Mouse (Mus musculus) heart, embryonic 11.5 days (tissue): ENCODE measurements around the gene Lamp1. TPM values are rescaled to one million over a fixed set of nuclear protein-coding genes. Genes with fewer than 3 reads are reported as not detected.

Experiments used
- ATAC-seq: fragments of 200-750 bp; cut with Nextera tagmentation; replicated peaks from 2 replicates; pipeline ENCODE4 v1.8.0; 2017; ENCODE audit warnings: moderate library complexity; ENCODE audit not compliant: insufficient number of reproducible peaks, low FRiP score, low TSS enrichment
- H3K27ac ChIP-seq: fragments of 300-500 bp; sonication (generic); 2 replicates; pipeline ENCODE4 v1.5.1; 2014; ENCODE audit warnings: mild to moderate bottlenecking, low read depth, low read length
- H3K27me3 ChIP-seq: fragments of 300-500 bp; sonication (generic); 2 replicates; pipeline ENCODE4 v1.6.1; 2014; ENCODE audit warnings: mild to moderate bottlenecking, low read length, mixed read lengths; ENCODE audit not compliant: control insufficient read depth, insufficient read depth
- H3K36me3 ChIP-seq: fragments of 300-500 bp; sonication (generic); 2 replicates; pipeline ENCODE4 v1.6.1; 2014; ENCODE audit warnings: mild to moderate bottlenecking, low read length, moderate library complexity, mixed read lengths; ENCODE audit not compliant: control insufficient read depth, insufficient read depth
- H3K4me1 ChIP-seq: fragments of 300-500 bp; sonication (generic); 2 replicates; pipeline ENCODE4 v1.6.1; 2014; ENCODE audit warnings: low read length; ENCODE audit not compliant: control insufficient read depth, insufficient read depth
- H3K4me2 ChIP-seq: fragments of 300-500 bp; sonication (generic); 2 replicates; pipeline ENCODE4 v1.6.1; 2014; ENCODE audit warnings: mild to moderate bottlenecking, moderate library complexity
- H3K4me3 ChIP-seq: fragments of 300-500 bp; sonication (generic); 2 replicates; pipeline ENCODE4 v1.5.1; 2014; ENCODE audit warnings: low read depth, low read length
- H3K9ac ChIP-seq: fragments of 300-500 bp; sonication (generic); 2 replicates; pipeline ENCODE4 v1.6.1; 2014; ENCODE audit warnings: mild to moderate bottlenecking, low read depth, low read length, moderate library complexity
- H3K9me3 ChIP-seq: fragments of 300-500 bp; sonication (generic); replicated peaks from 2 replicates; pipeline ENCODE4 v1.6.1; 2016; ENCODE audit warnings: low read length; ENCODE audit not compliant: control insufficient read depth
- WGBS: fragments of 180-500 bp; shearing (Covaris S2); extraction: QIAGEN DNeasy Blood & Tissue Kit; methylation state at CpG from one replicate; pipeline ENCODE4 v1.1.7; 2014; ENCODE audit not compliant: insufficient replicate concordance; 5-methylcytosine and 5-hydroxymethylcytosine counted together
- polyA plus RNA-seq: library from polyadenylated mRNA; unstranded; fragments of >200 nt; fragmentation: Nextera tagmentation; extraction: Ambion mirVana; gene quantifications from 2 replicates; pipeline ENCODE4 v1.2.1, GENCODE M21; 2014

Lamp1 gene
- polyA plus RNA-seq, 1 experiment from 2014 or later = 334 TPM

DNA sequence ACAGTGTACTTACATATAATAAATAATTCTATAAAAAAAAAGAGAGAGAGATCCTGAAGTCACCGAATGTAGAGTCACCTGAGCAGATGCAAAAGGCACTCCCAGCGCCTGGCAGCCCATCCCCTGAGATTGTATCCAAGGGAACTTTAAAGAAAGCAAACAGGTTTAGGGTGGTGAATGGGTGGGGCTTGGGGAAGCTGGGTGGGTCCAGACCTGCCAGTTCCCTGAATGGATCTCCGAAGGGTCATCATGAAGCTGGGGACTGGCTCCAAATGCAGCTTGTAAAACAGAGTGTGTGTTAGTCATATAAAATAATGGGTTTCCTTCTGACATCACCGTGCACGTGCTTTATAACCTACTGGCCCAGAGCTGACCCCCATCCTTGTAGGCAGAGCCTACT, 47.3 kb downstream of the Lamp1 start:
- Histone ChIP-seq H3K36me3 (no peaks in the 10 kb centered on the region), H3K4me1 (peaks cover 27% of the 10 kb centered on the region), H3K4me2 (no peak overlapping the region), H3K4me3 (no peak overlapping the region), H3K9ac (no peak overlapping the region), H3K27ac (no peak overlapping the region), H3K9me3 (no peaks in the 10 kb centered on the region), H3K27me3 (peaks cover 6% of the 10 kb centered on the region; the same call in 1 of the 2 replicates)
- WGBS = 38% methylated on average over 5 of the region's 5 CpGs
- no peak for ATAC-seq

GRCm38 (mm10) chr8:13208627-13209355, 49.8 kb downstream of the Lamp1 start:
- no peaks in the 10 kb centered on the region for H3K27me3 ChIP-seq
- no peaks in the 10 kb centered on the region for H3K36me3 ChIP-seq
- no peak; the same call in 1 of the 2 replicates for ATAC-seq
- H3K4me2 ChIP-seq = peak overlapping the region; percentile 22
- no peaks in the 10 kb centered on the region for H3K9me3 ChIP-seq
- H3K4me1 ChIP-seq = peaks cover 33% of the 10 kb centered on the region
- peak overlapping the region; percentile 83 for H3K27ac ChIP-seq
- H3K4me3 ChIP-seq = no peak overlapping the region
- no peak overlapping the region for H3K9ac ChIP-seq
- 37% methylated on average over 6 of the region's 6 CpGs for WGBS

- WGBS = 44% methylated on average over 1 of the region's 1 CpGs
- no peaks in the 10 kb centered on the region for H3K27me3 ChIP-seq
- H3K27ac ChIP-seq = peak overlapping the region; percentile 83
- H3K4me2 ChIP-seq = peak overlapping the region; percentile 22
- H3K9me3 ChIP-seq = no peaks in the 10 kb centered on the region
- peak; percentile 62 for ATAC-seq
- H3K4me1 ChIP-seq = peaks cover 33% of the 10 kb centered on the region
- peak overlapping the region; percentile 1; the same call in 1 of the 2 replicates for H3K9ac ChIP-seq
- H3K4me3 ChIP-seq = no peak overlapping the region
- H3K36me3 ChIP-seq = no peaks in the 10 kb centered on the region
Measured at GRCm38 (mm10) chr8:13209770-13210169, 50.8 kb downstream of the Lamp1 start.

DNA sequence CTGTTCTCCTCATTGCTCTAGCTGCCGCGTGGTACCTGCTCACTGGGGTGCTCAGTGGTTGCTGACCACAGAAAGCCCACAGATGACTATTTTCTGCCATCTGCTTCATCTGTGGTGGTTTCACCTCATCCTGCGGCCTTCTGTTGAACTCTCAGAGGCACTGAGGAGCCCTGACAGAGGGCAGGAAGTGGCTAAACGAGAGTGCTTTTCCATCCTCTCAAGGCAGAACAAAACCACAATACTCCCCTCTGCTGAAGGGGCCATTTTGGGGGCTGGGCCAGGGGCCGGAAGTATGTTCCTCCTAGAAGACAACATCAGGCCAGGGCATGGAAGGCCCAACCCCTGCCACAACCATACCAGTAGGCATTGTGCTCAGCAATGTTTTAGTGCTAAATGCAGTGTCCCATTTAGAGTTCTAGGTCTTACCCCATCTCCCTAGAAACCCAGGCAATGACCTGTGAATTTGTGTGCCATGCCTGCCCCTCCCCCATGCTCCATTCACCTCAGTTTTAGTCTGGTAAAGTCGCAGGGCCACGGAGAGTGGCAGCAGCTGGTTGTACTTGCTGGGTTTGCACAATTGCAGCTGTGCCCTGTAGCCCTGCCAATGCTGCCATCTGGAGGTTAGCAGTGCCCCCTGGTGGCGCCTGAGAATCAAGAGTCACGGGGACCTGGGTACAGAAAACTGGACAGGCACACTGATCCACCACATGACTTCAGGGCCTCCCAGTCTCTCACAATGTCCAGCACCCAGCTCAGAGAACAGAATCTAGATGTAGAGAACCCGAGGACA, 54.7 kb downstream of the Lamp1 start:
- Histone ChIP-seq H3K27ac (peak overlapping the region; percentile 54), H3K4me3 (no peak overlapping the region), H3K9ac (no peak overlapping the region; the same call in 1 of the 2 replicates), H3K27me3 (no peaks in the 10 kb centered on the region), H3K4me2 (peak overlapping the region; percentile 52), H3K9me3 (no peaks in the 10 kb centered on the region), H3K36me3 (no peaks in the 10 kb centered on the region), H3K4me1 (peaks cover 31% of the 10 kb centered on the region)
- ATAC-seq = peak; percentile 36
- 20% methylated on average over 10 of the region's 10 CpGs for WGBS

DNA sequence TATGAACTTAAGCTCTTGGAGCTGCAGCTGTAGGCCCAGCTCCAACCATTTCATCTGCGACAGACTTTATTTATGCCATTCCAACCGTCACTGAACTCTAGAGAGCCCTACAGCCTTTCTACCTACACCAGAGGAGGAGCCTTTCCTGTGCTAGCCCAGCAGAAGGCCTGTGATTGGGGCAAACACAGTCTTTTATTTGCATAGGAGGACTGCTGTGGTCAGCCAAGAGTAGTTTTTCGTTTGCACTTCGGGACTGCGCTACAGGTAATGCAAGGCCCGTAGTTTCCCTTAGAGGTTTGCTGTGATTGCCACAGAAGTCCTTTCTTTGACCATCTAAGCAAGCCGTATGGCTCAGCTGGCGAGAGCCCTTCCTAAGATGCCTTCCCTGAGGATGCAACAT, 57.4 kb downstream of the Lamp1 start:
- Histone ChIP-seq H3K36me3 (0 out of 2 replicates have a peak, but pooled peaks cover 3% of the 10 kb centered on the region), H3K27me3 (no peaks in the 10 kb centered on the region), H3K4me2 (no peak overlapping the region), H3K4me1 (peaks cover 15% of the 10 kb centered on the region), H3K27ac (peak overlapping the region; percentile 37), H3K9ac (no peak overlapping the region), H3K4me3 (no peak overlapping the region), H3K9me3 (no peaks in the 10 kb centered on the region)
- 65% methylated on average over 8 of the region's 8 CpGs for WGBS
- ATAC-seq = no peak

DNA sequence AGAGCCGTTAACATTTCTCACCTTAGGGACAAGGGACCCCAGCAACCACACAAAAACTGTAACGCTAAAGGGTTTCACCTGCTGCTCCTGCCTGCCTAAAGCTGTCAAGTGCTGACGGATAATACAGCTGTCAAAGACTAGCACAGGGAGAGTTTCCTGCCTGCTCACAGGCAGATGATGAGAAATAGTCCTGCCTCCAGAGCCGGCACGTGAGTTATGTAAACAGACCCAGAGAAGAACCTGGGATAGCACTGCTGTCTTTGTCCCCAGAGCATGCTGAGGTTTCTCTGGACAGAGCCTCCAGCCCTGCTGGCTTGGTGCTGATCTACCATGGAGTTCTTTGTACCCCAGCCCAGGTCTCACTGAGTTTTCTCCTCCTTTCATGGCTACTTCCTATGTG, 58.1 kb downstream of the Lamp1 start:
- Histone ChIP-seq H3K4me2 (no peak overlapping the region), H3K27ac (peak overlapping the region; percentile 50; the same call in 1 of the 2 replicates), H3K9ac (0 out of 2 replicates have a peak overlapping the region, but pooled peaks have one; percentile 10), H3K4me1 (peaks cover 15% of the 10 kb centered on the region), H3K36me3 (0 out of 2 replicates have a peak, but pooled peaks cover 3% of the 10 kb centered on the region), H3K9me3 (no peaks in the 10 kb centered on the region), H3K27me3 (no peaks in the 10 kb centered on the region), H3K4me3 (no peak overlapping the region)
- no peak for ATAC-seq
- WGBS = 30% methylated on average over 5 of the region's 5 CpGs

- Histone ChIP-seq H3K4me2 (no peak overlapping the region), H3K9me3 (no peaks in the 10 kb centered on the region), H3K36me3 (0 out of 2 replicates have a peak, but pooled peaks cover 3% of the 10 kb centered on the region), H3K27ac (no peak overlapping the region), H3K4me1 (peaks cover 15% of the 10 kb centered on the region), H3K4me3 (no peak overlapping the region), H3K9ac (no peak overlapping the region), H3K27me3 (no peaks in the 10 kb centered on the region)
- no peak for ATAC-seq
Measured at GRCm38 (mm10) chr8:13217986-13218385, 59.0 kb downstream of the Lamp1 start.

GRCm38 (mm10) chr8:13218441-13218840, 59.5 kb downstream of the Lamp1 start:
- ATAC-seq = no peak
- Histone ChIP-seq H3K4me2 (no peak overlapping the region), H3K27ac (no peak overlapping the region), H3K9ac (no peak overlapping the region), H3K4me1 (peaks cover 10% of the 10 kb centered on the region), H3K36me3 (peaks cover 3% of the 10 kb centered on the region; the same call in 1 of the 2 replicates), H3K9me3 (no peaks in the 10 kb centered on the region), H3K4me3 (no peak overlapping the region), H3K27me3 (no peaks in the 10 kb centered on the region)
- WGBS = 84% methylated on average over 4 of the region's 4 CpGs
